Mouse (Mus musculus) large intestine, adult 2 months (tissue): Measurements from ENCODE around the gene Clec16a. TPM values are rescaled to one million over a fixed set of nuclear protein-coding genes. Genes with fewer than 3 reads are reported as not detected.

ENCODE experiments used
- DNase-seq: peaks from one replicate; pipeline ENCODE4 v3.0.0-alpha.2; 2012; ENCODE audit warnings: low read depth, low spot score
- WGBS: fragments of 180-500 bp; shearing (Covaris S2); methylation state at CpG from one replicate; pipeline ENCODE4 v1.1.7; 2018; 5-methylcytosine and 5-hydroxymethylcytosine counted together
- polyA plus RNA-seq: library from polyadenylated mRNA; depleted of rRNA; stranded (reverse); fragments of >200 nt; gene quantifications from 2 replicates; pipeline ENCODE4 v1.2.3, GENCODE M21; 2012

Gene Clec16a
- polyA plus RNA-seq, 1 experiment = 10.8 TPM

DNA sequence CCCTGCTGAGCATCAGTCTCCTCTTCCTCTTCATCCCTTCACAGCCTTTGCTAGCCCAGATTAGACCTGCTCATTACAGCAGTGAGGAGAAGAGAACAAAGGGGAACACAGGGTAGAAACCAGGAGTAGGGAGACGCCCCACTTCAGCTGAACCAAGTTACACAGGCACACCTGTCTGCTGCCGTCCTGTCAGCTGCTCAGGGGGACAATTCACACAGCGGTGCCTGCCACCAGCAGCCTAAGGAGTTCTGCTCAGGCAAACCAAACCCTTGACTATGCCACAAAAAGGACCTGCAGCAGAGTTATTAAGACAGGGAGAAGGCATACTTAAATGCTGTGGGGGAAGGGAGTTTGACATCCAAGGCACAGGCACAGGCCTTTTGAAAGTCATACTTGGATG lies 121.6 kb downstream of the Clec16a start:
- DNase-seq = no peak
- 49% methylated on average over 3 of the region's 3 CpGs for WGBS

DNA sequence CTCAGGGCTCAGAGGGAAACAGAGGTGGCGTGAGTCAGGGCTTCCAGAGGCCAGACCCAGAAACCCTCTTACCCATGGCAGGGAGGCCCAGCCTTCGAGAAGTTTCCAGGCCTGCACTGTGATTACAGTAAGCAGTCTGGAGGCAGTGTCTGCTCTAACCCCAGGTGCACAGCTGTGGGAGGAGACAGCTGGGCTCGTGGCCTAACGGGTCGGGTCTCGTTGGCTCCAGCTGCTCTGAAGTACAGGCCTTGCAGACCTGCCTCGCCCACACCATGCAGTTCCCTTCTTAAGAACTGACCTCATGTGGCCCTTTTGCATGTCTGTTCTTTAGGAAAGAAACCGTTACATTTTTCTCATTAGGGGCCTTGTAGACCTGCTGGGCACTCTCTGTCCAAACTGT lies 123.3 kb downstream of the Clec16a start:
- 39% methylated on average over 8 of the region's 8 CpGs for WGBS
- DNase-seq = no peak

DNA sequence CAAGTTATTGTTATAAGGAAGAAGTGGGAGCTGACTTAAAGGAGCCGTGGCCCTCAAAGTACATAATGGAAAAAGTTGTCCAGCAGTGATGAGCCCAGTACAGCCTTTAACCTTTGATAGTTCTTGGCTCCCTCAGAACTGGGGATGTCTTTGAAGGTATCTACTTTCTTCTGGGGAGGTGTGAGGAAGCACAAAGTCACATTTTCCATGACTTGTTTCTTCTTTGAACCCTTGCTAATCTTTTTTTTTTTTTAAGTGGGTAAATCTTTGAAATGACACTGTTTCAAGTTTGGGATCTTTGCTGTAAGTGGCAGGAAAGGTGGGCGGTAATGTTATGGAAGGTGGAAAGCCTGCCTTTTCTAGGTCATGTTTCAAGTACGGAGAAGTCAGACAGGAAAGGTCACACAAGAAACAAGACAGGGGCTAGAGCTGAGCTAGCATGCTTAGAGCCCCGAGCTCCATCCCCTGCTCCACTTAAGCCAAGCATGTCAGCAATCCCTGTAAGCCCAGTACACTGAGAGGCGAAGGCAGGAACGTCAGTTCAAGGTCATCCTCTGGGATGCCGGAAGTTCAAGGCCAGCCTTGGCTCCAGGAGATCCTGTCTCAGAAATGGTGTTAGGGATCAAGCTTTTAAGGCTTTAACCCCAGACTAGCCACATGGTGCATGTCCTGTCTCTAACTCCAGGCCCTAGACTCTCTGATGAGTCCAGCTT lies 124.0 kb downstream of the Clec16a start:
- no peak for DNase-seq
- WGBS = 80% methylated on average over 7 of the region's 7 CpGs

DNA sequence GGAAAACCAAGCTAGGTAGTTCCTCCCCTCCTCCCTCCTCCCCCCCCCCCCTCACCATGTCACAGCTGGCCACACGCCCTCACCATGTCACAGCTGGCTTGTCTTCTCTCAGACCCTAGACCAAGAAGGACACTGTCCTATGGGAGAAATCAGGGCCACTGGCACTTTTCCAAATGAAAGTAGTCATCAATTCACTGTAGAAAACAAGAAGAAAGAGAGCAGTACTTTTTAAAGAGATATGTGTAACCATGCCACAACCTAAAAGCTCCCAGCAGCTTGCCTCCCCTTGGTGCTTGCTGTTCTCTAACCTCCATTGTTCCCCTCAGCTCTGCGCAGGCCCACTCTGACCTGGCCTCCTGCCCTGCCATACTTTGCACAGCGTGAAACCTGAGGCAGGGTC lies 124.8 kb downstream of the Clec16a start:
- DNase-seq = no peak
- 86% methylated on average over 3 of the region's 3 CpGs for WGBS

DNA sequence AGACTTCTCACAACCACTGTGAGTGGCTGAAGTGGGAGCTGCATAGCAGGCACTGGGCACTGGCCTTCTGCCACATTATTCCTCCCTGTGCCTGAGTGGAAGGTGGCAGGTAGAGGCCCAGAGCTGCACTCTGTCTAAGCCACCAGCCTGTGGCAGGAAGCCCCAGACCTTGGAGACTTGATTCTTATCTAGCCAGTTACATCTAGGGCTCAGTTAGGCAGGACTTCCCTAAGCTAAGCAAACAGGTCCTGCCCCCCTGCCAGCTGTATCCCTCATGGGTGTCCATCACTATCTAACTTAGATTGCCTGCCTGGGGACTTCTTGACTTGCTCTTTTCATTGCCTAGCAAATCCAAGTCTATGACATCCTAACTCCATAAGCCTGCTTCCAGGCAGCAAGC lies 127.4 kb downstream of the Clec16a start:
- no peak for DNase-seq

DNA sequence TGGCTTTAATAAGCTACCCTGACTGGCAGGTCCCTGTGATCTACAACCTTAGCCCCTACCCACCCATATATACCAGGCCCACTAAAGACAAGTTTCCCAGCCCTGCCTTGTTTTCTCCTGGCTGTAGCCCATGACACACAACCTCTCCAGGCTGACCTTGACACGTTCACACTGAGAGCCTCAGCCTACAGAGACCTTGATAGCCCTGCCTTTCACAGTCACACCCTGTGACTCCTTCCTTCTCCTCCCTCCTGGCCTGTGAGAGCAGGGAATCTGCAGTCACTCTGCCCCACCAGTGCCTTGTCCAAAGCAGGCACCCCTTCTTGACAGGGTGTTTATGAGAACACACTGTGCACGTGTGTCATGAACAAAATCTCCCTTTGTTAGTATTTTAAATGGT lies 128.9 kb downstream of the Clec16a start:
- WGBS = 28% methylated on average over 2 of the region's 2 CpGs
- no peak for DNase-seq

DNA sequence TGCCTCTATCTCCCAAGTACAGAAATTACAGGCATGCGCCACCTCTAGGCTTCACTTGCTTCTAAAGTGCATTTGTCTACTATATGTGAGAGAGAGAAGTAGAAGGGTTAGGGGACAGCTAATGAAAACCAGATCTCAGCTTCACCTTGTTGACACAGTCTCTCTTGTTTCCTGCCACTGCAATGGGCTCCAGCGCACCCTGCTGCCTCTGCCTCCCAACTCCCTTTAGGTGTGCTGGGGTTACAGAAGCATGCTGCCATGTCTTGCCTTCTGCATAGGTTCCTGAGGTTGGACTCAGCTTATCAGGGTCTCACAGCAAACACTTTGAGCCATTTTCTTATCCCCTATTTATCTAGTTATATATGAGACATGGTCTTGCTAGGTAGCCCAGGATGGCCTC lies 129.8 kb downstream of the Clec16a start:
- WGBS = 83% methylated on average over 2 of the region's 2 CpGs
- DNase-seq = no peak

DNA sequence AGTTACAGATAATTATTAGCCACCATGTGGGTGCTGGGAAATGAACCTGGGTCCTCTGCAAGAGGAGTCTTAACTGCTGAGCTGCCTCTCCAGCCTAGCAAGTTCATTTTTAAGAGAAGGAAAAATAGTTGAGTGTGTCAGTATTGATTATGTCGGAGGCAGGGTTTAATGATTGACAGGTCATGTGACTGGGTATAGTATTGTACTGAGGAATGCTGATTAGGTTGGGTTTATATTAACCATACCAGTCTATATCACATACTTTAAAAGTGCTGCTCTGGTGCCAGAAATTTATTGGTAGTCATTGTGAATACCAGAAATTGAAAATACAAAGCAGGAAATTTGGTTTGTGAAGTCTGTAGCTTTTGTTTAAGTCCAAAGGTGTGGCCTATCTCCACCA lies 130.5 kb downstream of the Clec16a start:
- no peak for DNase-seq
- WGBS = 33% methylated on average over 1 of the region's 1 CpGs

DNA sequence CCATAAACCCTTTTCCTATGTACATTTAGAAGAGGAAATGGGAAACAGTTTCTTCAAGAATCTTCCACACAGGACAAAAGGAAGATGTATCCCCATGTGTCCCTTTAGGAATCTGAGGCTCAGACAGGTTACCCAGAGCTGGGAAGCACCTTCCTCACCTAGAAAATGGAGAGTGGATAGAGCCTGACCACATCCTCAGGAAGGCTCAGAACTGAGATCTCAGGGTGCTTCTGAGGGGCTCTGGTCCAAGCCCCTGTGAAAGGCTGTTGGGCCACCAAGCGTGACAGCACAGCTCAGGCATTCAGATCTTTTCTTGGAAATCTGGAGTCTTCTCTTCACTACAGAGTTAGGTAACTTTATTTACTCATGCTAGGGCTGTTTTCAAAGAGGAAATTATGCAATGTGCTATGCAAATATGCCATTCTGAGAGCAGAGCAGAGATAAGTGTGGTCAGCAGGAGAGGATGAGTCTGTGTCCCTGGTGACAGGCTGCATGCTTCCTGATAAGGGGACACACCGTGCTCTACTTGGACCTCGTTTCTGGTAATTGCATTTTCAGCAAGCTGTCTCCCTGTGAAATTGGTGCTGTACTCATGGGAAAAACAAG lies 131.4 kb downstream of the Clec16a start:
- no peak for DNase-seq
- WGBS = 34% methylated on average over 3 of the region's 3 CpGs

DNA sequence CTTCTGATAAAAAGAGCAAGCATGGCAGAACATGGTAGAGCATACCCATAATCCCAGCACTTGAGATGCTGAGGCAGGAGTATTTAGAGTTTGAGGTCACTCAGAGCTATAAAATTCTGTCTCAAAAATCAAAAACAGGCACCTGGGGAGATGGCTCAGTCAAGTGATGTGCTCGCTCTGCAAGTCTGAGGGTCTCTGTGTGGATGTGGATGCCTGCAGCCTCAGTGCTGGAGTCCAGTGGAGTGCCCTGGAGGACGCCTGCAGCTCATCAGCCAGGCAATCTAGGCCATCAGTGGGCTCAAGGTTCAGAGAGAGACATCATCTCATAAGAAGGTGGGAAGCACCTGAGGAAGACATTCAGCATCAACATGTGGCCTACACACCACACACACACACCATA lies 137.4 kb downstream of the Clec16a start:
- DNase-seq = no peak

DNA sequence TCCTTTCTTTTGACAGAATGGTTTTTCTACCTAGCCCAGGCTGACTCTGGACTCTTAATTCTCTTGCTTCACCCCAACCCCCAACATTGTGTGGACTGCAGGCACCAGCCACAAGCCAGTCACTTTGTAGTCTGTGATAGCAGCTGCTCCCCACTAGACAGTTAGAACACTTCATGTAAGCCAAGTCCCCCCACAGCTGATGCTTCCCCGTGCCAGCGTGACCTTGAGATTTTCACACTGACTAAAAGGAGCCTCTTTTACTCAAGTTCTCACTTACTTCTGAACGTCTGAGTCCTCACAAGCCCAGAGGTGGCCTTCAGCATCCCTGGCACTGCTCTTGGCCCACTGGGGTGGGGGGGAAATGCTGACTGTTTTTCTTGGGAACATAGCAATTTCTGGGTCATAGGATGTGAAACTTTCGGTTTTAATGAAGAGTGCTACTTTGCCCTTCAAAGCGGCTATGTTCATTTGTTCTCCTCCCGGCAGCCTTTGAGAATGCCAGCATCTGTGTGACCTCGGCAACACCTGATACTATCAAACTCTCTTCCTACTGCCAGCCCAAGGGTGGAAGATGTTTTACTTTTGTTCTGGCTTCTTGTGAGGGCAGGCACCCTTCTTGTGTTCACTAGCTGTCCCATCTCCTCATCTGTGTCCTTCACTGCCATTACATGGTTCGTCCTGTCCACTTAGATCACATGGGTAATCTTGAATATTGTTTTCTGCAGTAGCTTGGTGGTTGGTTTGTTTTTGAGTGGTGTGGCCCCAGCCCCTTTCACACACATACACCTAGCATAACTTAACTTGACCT lies 138.3 kb downstream of the Clec16a start:
- DNase-seq = no peak
- 84% methylated on average over 8 of the region's 8 CpGs for WGBS

More for the DNA sequence above, 137.4 kb downstream of the Clec16a start:
- 95% methylated on average over 2 of the region's 2 CpGs for WGBS

DNA sequence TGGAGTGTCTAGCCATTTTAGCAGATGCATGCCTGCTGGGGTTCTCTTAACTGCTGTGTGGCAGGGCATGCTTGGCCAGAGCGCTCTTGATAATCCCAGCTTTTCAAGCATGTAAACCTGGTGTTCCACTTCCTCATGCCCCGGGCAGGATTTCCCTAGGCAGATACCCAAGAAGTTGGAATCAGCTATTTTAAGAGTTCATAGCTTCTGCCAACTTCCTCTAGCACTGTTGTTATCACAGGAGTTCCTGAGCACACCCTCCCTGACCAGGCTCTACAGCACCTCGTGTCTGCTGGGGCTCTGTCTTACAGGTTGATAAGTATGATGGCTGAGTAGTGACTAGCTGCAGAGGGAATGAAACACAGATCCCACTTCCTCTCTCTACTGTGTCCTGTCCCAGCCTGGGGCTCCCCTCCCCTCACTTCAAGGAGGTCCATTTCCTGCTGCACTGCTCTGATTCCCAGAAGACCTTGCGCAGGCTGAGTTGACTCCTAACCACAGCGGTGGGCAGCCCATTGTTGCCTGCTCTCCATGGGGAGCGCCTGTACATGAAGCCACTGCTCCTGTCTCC lies 144.7 kb downstream of the Clec16a start:
- DNase-seq = no peak
- 51% methylated on average over 6 of the region's 6 CpGs for WGBS

DNA sequence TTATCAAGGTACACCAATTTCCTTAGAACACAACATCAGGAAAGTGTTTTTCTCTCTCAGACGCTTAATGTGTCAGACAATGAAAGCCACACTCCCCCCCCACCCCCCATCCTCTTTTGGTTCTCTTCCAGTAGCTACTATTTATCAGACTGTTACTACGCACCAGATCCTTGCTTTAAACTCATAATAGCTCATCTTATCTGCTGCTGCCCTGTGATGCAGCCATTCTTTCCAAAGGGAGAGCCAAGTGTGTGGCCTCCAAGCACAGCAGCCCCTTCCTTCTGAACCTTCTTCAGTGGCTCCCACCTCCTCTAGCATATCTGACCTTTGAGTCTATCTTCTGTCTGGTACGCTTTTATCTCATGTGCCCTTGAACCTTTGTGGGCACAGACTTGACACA lies 145.3 kb downstream of the Clec16a start:
- 85% methylated on average over 3 of the region's 3 CpGs for WGBS
- no peak for DNase-seq

DNA sequence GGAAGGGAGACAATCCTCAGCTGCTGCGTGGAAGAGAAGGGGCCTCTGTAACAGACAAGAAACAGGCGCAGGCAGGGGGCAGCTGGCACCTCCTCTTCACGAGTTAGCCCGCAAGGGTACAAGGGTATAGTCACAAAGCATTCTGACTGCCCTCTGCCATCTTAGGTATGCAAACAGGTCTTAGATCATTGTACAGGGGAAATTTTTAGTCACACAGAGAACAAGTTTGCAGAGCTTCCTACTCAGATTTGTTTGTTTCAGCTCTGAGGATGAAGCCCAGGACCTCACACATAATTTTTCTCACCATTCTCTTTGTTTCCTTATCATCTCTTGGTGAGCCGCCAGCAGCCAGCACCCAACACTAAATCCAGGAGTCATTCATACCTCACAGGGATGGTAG lies 146.6 kb downstream of the Clec16a start:
- WGBS = 90% methylated on average over 5 of the region's 5 CpGs
- no peak for DNase-seq

DNA sequence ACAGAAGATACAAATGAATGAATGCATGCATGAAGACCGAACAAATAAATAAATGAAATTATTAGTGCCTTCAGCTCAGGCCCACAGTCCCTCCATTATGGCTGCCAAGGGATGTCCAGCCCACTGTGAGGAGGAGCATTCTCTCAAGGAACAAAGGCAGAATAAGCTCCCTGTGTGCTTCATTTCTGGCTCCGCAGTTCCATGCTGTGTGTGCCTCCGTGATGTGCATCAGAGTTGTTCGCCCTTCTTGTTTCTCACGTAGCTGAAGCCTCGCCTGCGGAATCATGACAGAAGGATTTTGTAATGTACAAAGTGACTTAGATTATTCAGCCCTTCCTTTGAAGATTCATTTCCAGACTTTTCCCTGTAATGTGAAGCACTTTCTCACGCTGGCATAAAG lies 147.7 kb downstream of the Clec16a start:
- no peak for DNase-seq
- 95% methylated on average over 8 of the region's 8 CpGs for WGBS

DNA sequence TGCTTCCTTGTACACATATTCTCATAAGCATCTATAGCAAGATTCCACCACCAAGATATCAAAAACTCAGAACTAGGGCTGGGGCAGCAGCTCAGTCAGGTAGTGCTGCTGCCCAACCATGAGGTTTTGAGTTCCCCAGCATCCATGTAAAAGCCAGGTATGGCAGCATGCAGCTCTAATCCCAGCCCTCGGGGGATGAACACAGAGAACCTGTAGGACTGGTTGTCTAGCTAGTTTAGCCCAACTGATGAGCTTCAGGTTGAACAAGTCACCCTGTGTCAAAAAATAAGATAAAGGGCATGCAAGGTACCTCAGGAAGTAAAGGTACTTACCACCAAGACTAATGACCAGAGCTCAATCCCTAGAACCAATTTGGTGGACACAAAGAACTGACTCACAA lies 148.3 kb downstream of the Clec16a start:
- DNase-seq = no peak
- WGBS = 58% methylated on average over 1 of the region's 1 CpGs

DNA sequence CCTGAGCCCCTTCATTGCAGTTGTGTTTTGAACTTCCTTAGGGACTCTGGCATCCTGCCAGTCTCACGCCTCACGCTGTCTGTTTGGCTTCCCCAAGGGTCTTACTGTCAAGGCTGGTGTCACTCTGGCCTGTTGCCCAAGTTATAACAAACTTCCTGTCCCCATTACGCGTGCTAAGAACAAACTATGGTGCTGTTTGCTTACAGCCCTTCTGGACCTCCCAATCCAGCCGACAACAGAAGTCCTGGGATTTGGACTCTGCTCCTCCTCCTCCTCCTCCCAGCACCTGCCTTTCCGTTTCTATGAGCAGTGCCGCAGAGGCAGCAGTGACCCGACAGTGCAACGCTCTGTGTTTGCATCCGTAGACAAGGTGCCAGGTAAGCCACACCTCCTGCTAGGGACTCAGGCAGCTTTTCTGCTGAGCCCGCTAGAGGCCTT lies 149.3 kb downstream of the Clec16a start:
- WGBS = 15% methylated on average over 11 of the region's 11 CpGs
- DNase-seq = no peak

DNA sequence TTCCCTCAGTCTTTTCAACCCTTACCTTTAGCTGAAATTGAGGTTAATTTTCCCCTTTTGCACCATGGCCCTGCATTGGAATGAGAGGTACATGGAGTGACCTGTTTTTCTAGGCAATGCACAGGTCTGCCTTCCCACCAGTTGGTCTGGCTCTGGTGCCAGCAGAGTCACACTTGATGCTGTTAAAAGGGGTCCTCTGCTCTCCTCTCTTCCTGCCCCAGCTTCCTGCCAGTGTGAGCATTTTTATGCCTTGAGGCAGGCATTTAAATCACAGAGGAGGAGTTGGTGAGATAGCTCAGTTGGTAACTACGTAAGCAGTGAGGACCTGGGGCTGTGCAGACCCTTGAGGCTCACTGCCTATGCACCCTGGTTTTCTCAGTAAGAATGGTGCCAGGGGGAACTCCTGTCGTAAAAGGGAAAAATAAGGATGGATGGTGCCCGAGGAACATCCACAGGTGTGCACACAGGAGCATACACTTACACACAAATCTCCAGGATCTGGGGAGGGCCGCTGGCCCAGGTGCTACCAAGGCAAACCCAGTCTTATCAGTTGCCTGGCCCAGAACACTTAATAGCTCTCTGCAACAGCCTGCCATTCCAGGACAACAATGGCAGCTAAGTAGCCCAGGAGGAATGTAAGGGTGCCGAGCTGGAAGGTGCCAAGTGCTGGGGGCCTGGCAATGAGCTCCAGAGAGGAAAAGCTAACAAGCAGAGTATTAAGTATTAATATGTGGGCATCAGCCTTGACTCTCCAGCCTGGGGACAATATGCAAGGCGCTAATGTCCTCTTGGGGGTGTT lies 152.9 kb downstream of the Clec16a start:
- 66% methylated on average over 6 of the region's 6 CpGs for WGBS
- no peak for DNase-seq

DNA sequence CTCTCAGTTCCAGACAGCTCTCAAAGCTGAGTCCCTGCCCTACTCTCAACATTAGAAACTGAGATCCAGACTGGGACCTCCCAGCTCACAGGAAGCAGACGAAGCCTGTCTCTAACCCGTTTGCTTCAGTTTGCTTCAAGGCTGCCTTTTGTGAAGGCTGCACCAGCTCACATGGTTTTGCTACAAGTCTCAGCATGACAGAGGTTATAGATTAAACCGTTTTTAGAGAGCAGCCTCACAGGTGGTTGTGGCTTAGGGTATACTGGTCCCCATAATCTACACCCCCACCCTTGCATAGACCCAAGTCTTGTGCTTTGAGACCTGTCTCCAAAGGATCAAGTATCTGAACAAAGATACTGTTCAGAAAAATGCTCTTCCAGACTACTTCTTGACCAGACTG lies 154.2 kb downstream of the Clec16a start:
- no peak for DNase-seq
- WGBS = 87% methylated on average over 3 of the region's 3 CpGs

DNA sequence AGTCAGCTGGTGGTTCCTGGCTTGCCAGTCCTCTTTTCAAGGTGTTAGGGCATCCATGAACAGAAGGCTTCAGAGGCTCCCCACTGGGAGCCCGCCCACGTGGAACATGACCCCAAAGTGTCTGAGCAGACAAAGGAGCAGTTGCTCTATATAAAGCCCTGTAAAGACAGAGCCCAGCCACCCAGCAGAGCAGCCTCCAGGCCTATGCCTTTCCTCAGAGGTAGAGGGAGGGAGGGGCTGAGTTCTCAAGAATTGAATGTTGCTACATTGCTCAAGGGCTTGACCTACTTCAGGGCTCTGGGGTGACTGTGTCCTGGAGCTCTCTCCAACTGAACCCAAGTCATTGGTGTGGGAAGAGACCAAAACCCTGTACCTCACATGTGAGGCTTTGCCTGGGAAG lies 155.0 kb downstream of the Clec16a start:
- DNase-seq = no peak
- 83% methylated on average over 2 of the region's 2 CpGs for WGBS
